Mouse (Mus musculus): ENCODE results near the gene 2700049A03Rik.
"Not testable (repeated sequence)": the region's sequence is repeated elsewhere in the genome, so short reads cannot be mapped to it uniquely, and the experiment has no call there.

The 2700049A03Rik gene

GRCm38 (mm10) chr12:71136130-71136973, at the start of gene 2700049A03Rik, which contains the start of gene Timm9:
Gene 2700049A03Rik, plus strand, starts transcription at chr12:71136848.
Gene Timm9, minus strand, starts transcription at chr12:71136684.
- DNase-seq = peak; percentile 82

DNA sequence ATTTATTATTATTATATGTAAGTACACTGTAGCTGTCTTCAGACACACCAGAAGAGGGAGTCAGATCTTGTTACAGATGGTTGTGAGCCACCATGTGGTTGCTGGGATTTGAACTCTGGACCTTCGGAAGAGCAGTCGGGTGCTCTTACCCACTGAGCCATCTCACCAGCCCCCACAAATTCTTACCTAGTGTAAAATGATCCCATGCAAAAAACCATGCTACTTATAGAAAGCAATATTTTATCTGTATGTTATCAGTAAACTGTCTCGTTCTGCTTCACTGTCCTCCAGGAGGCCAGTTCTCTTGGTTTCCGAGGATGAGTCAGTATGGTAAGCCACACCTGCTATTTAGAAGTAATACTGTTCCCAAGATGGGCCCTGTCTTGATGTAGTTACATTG, 32.4 kb upstream of the 2700049A03Rik start:
- not testable (repeated sequence) for DNase-seq

DNA sequence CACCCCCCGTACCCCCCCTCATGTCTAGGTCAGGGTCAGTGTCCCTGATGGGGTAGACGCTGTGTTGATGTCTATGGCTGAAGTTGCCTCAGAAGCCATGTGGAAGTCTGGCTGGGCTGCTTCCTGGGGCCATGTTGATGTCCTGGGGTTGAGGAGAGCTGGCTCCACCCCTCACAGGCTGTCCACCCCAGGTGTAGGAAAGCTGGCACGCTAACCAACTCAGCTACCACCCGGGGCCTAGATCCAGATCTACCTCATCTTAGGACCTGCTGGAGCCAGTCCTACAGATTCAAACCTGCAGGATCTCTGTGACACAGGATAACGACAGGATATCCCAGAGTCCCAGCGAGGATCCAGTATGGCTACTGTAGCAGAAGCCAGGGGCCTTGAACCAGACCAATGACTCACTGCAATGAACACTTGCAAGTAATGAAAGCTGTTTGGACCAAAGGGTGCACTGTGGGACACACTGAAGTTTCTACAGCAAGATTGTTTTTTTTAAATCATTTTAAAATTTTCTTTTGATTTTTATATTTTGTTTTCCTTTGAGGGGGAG, 29.4 kb upstream of the 2700049A03Rik start:
- no peak for DNase-seq

GRCm38 (mm10) chr12:71111331-71111730, 25.3 kb upstream of the 2700049A03Rik start, which contains the start of gene Tomm20l:
Gene Tomm20l, plus strand, starts transcription at chr12:71111428.
- peak; percentile 52 for DNase-seq

DNA sequence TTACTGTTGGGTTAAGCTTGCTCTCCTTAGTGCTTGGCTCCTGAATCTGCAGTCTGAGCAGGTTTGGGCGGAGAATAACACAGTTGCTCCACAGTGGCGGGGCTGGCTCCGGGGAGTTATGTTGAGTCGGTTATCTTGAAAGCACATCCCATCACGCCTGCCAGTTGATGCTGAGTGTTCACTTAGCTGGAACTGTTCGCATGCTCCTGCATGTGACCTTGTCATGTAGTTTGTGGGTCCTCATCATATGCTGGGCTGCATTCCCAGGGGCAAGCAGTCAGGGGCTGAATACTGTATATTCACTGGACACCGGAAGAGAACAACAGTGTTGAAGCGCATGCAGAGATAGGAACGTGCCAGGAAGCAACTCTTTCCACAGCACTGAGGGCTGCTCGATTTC, 23.6 kb upstream of the 2700049A03Rik start:
- no peak for DNase-seq

GRCm38 (mm10) chr12:71113675-71114288, 22.9 kb upstream of the 2700049A03Rik start:
- DNase-seq = no peak

DNA sequence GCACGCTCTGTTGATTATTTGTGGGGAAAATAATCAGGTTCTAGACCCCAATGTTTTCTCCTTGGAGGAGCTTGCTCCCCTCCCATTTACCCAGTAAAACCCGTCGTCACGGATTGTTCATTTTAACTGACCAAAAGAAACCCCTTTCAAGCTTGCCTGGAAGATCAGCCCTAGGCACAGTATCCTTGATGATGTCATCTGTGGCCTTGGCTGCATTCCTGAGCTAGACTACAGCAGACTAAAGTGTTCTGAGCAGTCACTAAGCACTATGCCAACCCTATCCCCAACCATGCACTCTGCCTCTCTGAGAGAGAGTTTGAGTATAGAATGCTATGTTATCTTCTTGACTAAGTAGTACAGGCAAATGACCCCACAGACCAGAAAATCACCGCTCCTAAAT, 20.2 kb upstream of the 2700049A03Rik start:
- DNase-seq = no peak

DNA sequence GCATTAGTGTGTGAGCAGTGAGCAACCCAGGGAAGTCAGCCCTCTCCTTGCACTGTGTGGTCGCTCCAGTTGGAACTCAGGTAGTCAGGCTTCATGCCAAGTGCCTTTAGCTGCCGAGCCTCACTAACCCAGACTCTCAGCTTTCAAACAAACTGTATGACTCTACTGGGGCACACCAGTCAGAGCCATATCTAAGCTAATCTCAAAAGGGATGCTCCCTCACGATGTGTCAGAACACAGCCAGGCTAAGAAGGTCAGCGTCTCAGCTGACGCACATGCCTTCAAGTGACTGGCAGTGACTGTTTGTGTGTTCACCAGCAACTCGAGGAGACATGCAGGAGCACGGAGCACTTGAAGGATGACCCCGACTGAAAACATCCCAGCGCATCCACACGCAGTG, 13.9 kb upstream of the 2700049A03Rik start:
- DNase-seq = no peak

GRCm38 (mm10) chr12:71123286-71123685, 13.4 kb upstream of the 2700049A03Rik start:
- DNase-seq = peak; percentile 89

DNA sequence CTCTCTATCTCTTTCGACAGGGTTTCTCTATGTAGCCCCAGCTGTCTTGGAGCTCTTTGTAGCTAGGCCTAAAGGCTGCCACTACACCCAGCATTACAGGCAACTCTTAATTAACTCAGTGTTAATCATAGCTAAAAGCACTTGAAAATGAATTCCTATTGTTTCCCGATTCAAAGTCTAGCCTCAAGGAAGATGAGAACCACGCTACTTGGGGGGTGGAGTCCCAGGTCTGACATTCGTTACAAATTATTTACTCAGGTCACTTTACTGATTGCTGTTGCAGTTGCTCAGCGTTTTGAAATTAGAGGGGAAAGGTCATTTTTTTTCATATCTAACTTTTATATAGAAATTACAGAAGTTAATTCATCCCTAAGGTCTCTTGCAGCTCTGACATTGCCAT, 1.1 kb upstream of the 2700049A03Rik start:
- DNase-seq = no peak

- DNase-seq = peak; percentile 68
Measured at GRCm38 (mm10) chr12:71136974-71137491, 385 bp downstream of the 2700049A03Rik start.

- DNase-seq = no peak
Measured at GRCm38 (mm10) chr12:71137686-71138085, 1.0 kb downstream of the 2700049A03Rik start.

GRCm38 (mm10) chr12:71139258-71139828, 2.7 kb downstream of the 2700049A03Rik start:
- no peak for DNase-seq

GRCm38 (mm10) chr12:71141189-71141588, 4.5 kb downstream of the 2700049A03Rik start:
- DNase-seq = no peak

- no peak for DNase-seq
Measured at GRCm38 (mm10) chr12:71147641-71148040, 11.0 kb downstream of the 2700049A03Rik start.

DNA sequence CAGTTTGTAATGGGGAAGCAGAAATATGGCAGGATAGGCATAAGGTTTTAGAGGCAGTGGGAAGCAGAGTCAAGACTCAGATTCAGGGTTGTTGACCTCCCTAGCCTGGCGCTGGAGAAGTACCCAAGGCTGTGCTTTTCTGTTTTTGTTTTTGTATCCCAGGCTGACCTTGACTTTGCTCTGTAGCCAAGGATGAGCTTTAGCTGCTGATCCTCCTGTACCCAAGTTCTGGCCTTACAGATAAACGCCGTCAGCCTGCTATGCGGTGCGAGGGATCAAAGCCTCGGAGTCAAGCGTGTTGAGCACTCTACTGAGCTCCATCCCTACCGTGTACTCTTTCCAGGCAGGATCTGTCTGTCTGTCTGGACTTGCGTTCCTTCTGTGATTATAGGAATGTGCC, 12.2 kb downstream of the 2700049A03Rik start:
- DNase-seq = no peak

DNA sequence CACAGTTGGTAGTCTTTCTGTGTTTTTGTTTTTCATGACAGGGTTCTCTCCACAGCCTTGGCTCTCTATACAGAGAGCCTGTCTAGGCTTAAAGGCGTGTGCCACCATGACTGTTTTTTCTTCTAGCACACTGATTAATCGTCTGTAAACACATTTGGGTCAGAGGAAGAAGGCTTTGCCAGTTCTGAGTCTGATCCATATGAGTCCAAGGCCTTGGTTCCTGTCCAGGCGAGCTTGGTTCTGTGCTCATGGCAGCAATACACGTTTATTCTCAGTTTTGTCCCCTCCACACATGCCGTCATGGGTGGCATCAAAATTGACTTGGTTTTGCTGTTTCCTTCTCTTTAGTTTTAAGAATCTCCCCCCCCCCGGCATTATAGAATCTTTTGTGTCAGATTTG, 12.8 kb downstream of the 2700049A03Rik start:
- no peak for DNase-seq

DNA sequence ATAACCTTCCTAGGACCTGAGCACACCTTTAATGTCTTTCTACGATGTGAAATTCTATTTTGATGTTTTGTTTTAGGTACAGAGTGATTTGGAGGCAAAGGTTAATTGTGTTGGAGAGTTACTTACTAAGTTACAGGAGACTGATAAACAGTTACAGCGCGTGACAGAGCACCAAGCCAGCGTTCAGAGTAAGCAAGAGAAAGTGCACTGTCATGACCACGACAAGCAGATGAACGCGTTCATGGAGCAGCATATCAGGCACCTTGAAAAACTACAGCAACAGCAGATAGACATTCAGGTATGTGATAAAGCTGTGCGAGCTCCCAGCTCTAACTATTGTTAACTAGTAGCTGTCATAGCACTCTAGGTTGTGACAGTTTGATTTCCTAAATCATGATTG, 13.5 kb downstream of the 2700049A03Rik start:
- DNase-seq = no peak

DNA sequence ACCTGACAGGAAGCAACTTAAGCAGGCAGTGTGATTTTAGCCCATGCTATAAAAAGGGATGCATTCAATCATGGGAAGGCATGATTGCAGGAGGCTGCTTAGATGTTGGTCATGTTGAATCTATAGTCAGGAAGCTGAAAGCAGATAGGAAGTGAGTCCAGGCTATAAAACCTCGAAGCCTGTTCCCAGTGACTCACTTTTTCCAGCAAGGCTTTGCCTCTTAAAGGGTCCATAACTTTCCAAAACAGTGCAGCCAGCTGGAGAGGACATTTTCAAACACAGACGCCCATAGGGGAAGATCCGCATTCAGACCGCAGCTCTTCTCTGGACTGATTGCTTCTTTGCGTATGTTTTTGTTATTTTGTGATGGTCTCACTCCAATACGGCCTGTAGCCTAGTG, 18.3 kb downstream of the 2700049A03Rik start:
- DNase-seq = no peak

GRCm38 (mm10) chr12:71157974-71158373, 21.3 kb downstream of the 2700049A03Rik start:
- DNase-seq = no peak

- DNase-seq = no peak
Measured at GRCm38 (mm10) chr12:71164410-71164809, 27.8 kb downstream of the 2700049A03Rik start.

DNA sequence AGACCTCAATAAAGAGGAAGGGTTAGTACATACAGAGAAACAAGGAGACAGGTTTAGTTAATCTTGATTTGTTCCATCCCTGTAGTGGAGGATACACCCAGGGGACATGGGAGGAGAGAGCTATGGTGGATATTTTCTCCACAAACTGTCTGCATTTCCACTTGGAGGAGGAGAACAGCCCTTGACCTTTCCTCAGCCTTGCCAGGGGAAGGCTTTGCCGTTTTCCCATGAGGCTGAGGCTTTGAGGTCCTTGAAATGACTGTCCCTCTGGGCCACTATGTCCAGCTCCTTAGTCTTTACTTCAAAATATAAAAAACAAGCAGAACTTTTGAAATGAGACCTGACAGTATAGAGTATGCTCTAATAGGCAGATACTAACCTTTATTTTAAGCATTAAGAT, 33.3 kb downstream of the 2700049A03Rik start:
- DNase-seq = no peak

DNA sequence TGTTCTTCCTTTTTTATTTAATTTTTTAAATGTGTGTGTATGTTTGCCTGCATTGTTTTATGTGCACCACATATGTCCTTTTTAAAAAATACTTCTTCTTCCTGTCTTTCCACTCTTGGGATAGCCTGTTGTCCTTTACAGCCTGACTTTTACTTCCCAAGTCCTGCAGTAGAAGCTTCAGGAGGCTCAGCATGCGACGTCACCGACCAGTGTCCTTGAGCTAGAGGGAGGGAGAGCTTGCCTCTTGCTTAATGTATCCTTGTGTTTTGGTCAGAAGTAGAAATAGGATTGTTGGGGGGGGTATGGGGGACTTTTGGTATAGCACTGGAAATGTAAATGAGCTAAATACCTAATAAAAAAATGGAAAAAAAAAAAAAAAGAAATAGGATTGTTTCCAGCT, 47.1 kb downstream of the 2700049A03Rik start:
- DNase-seq = no peak

Data from cerebellum, adult 11-12 months (tissue).